Mouse (Mus musculus): Measurements from ENCODE around the gene Pbld2. TPM values are rescaled to one million over a fixed set of nuclear protein-coding genes. Genes with fewer than 3 reads are reported as not detected.

Pbld2 gene
- polyA plus RNA-seq, 1 experiment, result 0.11 TPM

GRCm38 (mm10) chr10:63099521-63099920 is 75.4 kb downstream of the Pbld2 start, which contains the start of gene Atoh7:
Gene Atoh7, plus strand, starts transcription at chr10:63099651.
- Histone ChIP-seq H3ac (ENCODE audit: control insufficient read depth, insufficient read length, low read depth) (no peak within 1 kb of the TSS), H3K4me3 (ENCODE audit: insufficient read depth, poor library complexity, severe bottlenecking) (no peak within 1 kb of the TSS), H3K79me2 (ENCODE audit: control insufficient read depth, insufficient read depth) (no peaks in the 10 kb centered on the region), H3K27me3 (ENCODE audit: control insufficient read depth, insufficient read depth, insufficient read length) (peaks cover 17% of the 10 kb centered on the region), H3K79me3 (ENCODE audit: low read depth) (no peaks in the 10 kb centered on the region), H3K36me3 (ENCODE audit: control insufficient read depth, insufficient read depth) (no peaks in the 10 kb centered on the region)
- TF ChIP-seq CEBPB (IDR thresholded peaks at IDR 0.05; ENCODE audit: low read depth) (no peak), MYOG (IDR thresholded peaks at IDR 0.05; ENCODE audit: control insufficient read depth, extremely low read depth, insufficient read length) (no peak), MAX (IDR thresholded peaks at IDR 0.05) (no peak), MYOD1 (IDR thresholded peaks at IDR 0.05; ENCODE audit: control insufficient read depth, insufficient read length, low read depth) (no peak), FOSL1 (IDR thresholded peaks at IDR 0.05; ENCODE audit: insufficient read depth, low read length, poor library complexity, severe bottlenecking) (no peak), CTCF (IDR thresholded peaks at IDR 0.05; ENCODE audit: control insufficient read depth, insufficient read depth, insufficient read length) (no peak), USF1 (IDR thresholded peaks at IDR 0.05; ENCODE audit: low read depth) (no peak)

- TF ChIP-seq CTCF (IDR thresholded peaks at IDR 0.05; ENCODE audit: control insufficient read depth, insufficient read depth, insufficient read length), result no peak
- no peaks in the 10 kb centered on the region for H3K79me3 ChIP-seq (ENCODE audit: low read depth)
- no peak overlapping the region for H3ac ChIP-seq (ENCODE audit: control insufficient read depth, insufficient read length, low read depth)
- no peaks in the 10 kb centered on the region for H3K79me2 ChIP-seq (ENCODE audit: control insufficient read depth, insufficient read depth)
- H3K4me3 ChIP-seq (ENCODE audit: insufficient read depth, poor library complexity, severe bottlenecking), result no peak overlapping the region
- peaks cover 17% of the 10 kb centered on the region for H3K27me3 ChIP-seq (ENCODE audit: control insufficient read depth, insufficient read depth, insufficient read length)
- H3K36me3 ChIP-seq (ENCODE audit: control insufficient read depth, insufficient read depth), result no peaks in the 10 kb centered on the region
These were observed 75.9 kb downstream of the Pbld2 start for GRCm38 (mm10) chr10:63099941-63100562.

GRCm38 (mm10) chr10:63100657-63101056 is 76.5 kb downstream of the Pbld2 start:
- Histone ChIP-seq H3ac (ENCODE audit: control insufficient read depth, insufficient read length, low read depth) (no peak overlapping the region), H3K36me3 (ENCODE audit: control insufficient read depth, insufficient read depth) (no peaks in the 10 kb centered on the region), H3K27me3 (ENCODE audit: control insufficient read depth, insufficient read depth, insufficient read length) (peaks cover 17% of the 10 kb centered on the region), H3K79me3 (ENCODE audit: low read depth) (no peaks in the 10 kb centered on the region), H3K4me3 (ENCODE audit: insufficient read depth, poor library complexity, severe bottlenecking) (no peak overlapping the region), H3K79me2 (ENCODE audit: control insufficient read depth, insufficient read depth) (no peaks in the 10 kb centered on the region)
- TF ChIP-seq USF1 (IDR thresholded peaks at IDR 0.05; ENCODE audit: low read depth), result no peak
- TF ChIP-seq MYOG (IDR thresholded peaks at IDR 0.05; ENCODE audit: control insufficient read depth, extremely low read depth, insufficient read length), result no peak
- no peak for TF ChIP-seq MYOD1 (IDR thresholded peaks at IDR 0.05; ENCODE audit: control insufficient read depth, insufficient read length, low read depth)
- no peak for TF ChIP-seq CTCF (IDR thresholded peaks at IDR 0.05; ENCODE audit: control insufficient read depth, insufficient read depth, insufficient read length)
- no peak for TF ChIP-seq MAX (IDR thresholded peaks at IDR 0.05)
- TF ChIP-seq CEBPB (IDR thresholded peaks at IDR 0.05; ENCODE audit: low read depth), result no peak
- TF ChIP-seq FOSL1 (IDR thresholded peaks at IDR 0.05; ENCODE audit: insufficient read depth, low read length, poor library complexity, severe bottlenecking), result no peak

Other genes starting within 250 kb of the Pbld2 start
- 24.7 TPM for gene Ccar1, start 232.0 kb upstream of the Pbld2 start, polyA plus RNA-seq (2012; fragmentation: generic; extraction: Trizol)
- 0.29 TPM for gene Tet1, start 115.3 kb upstream of the Pbld2 start, polyA plus RNA-seq (2012; fragmentation: generic; extraction: Trizol)
- 3.6 TPM for gene Slc25a16, start 103.7 kb upstream of the Pbld2 start, polyA plus RNA-seq (2012; fragmentation: generic; extraction: Trizol)
- 5.7 TPM for gene Dna2, start 77.3 kb upstream of the Pbld2 start, polyA plus RNA-seq (2012; fragmentation: generic; extraction: Trizol)
- gene Rufy2, start 44.1 kb upstream of the Pbld2 start, polyA plus RNA-seq (2012; fragmentation: generic; extraction: Trizol), result 2.4 TPM
- gene Hnrnph3, start 98 bp upstream of the Pbld2 start, polyA plus RNA-seq (2012; fragmentation: generic; extraction: Trizol), result 15.9 TPM
- 1.4 TPM for gene Pbld1, start 35.8 kb downstream of the Pbld2 start, polyA plus RNA-seq (2012; fragmentation: generic; extraction: Trizol)
- gene Atoh7, start 75.3 kb downstream of the Pbld2 start, polyA plus RNA-seq (2012; fragmentation: generic; extraction: Trizol), result not detected
- gene Mypn, start 179.6 kb downstream of the Pbld2 start, polyA plus RNA-seq (2012; fragmentation: generic; extraction: Trizol), result 0.01 TPM
- gene Herc4, start 219.5 kb downstream of the Pbld2 start, polyA plus RNA-seq (2012; fragmentation: generic; extraction: Trizol), result 10.7 TPM